Mouse (Mus musculus) intestine, postnatal 0 days (tissue): ENCODE data around the gene Cyth1. TPM values are rescaled to one million over a fixed set of nuclear protein-coding genes. Genes with fewer than 3 reads are reported as not detected.

Experiments used
- ATAC-seq: fragments of 200-750 bp; cut with Nextera tagmentation; 2 replicates; pipeline ENCODE4 v1.8.0; 2017; ENCODE audit warnings: mild to moderate bottlenecking, moderate TSS enrichment, moderate library complexity
- H3K27ac ChIP-seq: fragments of 300-500 bp; sonication (generic); 2 replicates; pipeline ENCODE4 v1.5.1; 2014; ENCODE audit warnings: mild to moderate bottlenecking, low read depth, low read length, moderate library complexity
- H3K27me3 ChIP-seq: fragments of 300-500 bp; sonication (generic); replicated peaks from 2 replicates; pipeline ENCODE4 v1.6.1; 2014; ENCODE audit warnings: low read length, mixed read lengths; ENCODE audit not compliant: control insufficient read depth, insufficient read depth
- H3K36me3 ChIP-seq: fragments of 300-500 bp; sonication (generic); 2 replicates; pipeline ENCODE4 v1.6.1; 2014; ENCODE audit warnings: mild to moderate bottlenecking, moderate library complexity; ENCODE audit not compliant: control insufficient read depth, insufficient read depth
- H3K4me1 ChIP-seq: fragments of 300-500 bp; sonication (generic); replicated peaks from 2 replicates; pipeline ENCODE4 v1.6.1; 2014; ENCODE audit warnings: antibody characterized with exemption, low read length, mixed read lengths; ENCODE audit not compliant: control insufficient read depth, insufficient read depth
- H3K4me2 ChIP-seq: fragments of 300-500 bp; sonication (generic); replicated peaks from 2 replicates; pipeline ENCODE4 v1.6.1; 2014; ENCODE audit warnings: low read depth, mild to moderate bottlenecking, moderate library complexity
- H3K4me3 ChIP-seq: fragments of 300-500 bp; sonication (generic); 2 replicates; pipeline ENCODE4 v1.5.1; 2014; ENCODE audit warnings: low read depth, low read length
- H3K9ac ChIP-seq: fragments of 300-500 bp; sonication (generic); 2 replicates; pipeline ENCODE4 v1.6.1; 2014; ENCODE audit warnings: mild to moderate bottlenecking, low read depth, low read length
- H3K9me3 ChIP-seq: fragments of 300-500 bp; sonication (generic); 2 replicates; pipeline ENCODE4 v1.6.1; 2016; ENCODE audit warnings: mixed run types; ENCODE audit not compliant: control insufficient read depth
- CTCF ChIP-seq: sonication (generic); IDR thresholded peaks from 2 replicates; pipeline ENCODE4 v1.5.1; 2016; ENCODE audit warnings: low read depth, mild to moderate bottlenecking, control low read depth, antibody characterized with exemption, moderate library complexity
- WGBS: fragments of 180-500 bp; shearing (Covaris S2); extraction: QIAGEN DNeasy Blood & Tissue Kit; methylation state at CpG from one replicate; pipeline ENCODE4 v1.1.7; 2014; 5-methylcytosine and 5-hydroxymethylcytosine counted together
- polyA plus RNA-seq: library from polyadenylated mRNA; unstranded; fragments of >200 nt; fragmentation: Nextera tagmentation; extraction: Ambion mirVana; gene quantifications from 2 replicates; pipeline ENCODE4 v1.2.1, GENCODE M21; 2015

The Cyth1 gene
- polyA plus RNA-seq, 1 experiment from 2014 or later: 10.9 TPM

GRCm38 (mm10) chr11:118211749-118212635 lies 36.4 kb downstream of the Cyth1 start:
- WGBS: 34% methylated on average over 10 of the region's 10 CpGs
- H3K27me3 ChIP-seq: no peaks in the 10 kb centered on the region
- H3K9ac ChIP-seq: no peak overlapping the region
- ATAC-seq: peak; percentile 15; the same call in 1 of the 2 replicates
- H3K4me3 ChIP-seq: no peak overlapping the region
- H3K4me2 ChIP-seq: no peak overlapping the region
- no peaks in the 10 kb centered on the region for H3K36me3 ChIP-seq
- H3K4me1 ChIP-seq: peaks cover 15% of the 10 kb centered on the region
- no peak for TF ChIP-seq CTCF
- peak overlapping the region; percentile 60 for H3K27ac ChIP-seq
- no peaks in the 10 kb centered on the region for H3K9me3 ChIP-seq

- Histone ChIP-seq H3K27ac (peak overlapping the region; percentile 60), H3K4me3 (no peak overlapping the region), H3K9ac (0 out of 2 replicates have a peak overlapping the region, but pooled peaks have one; percentile 31), H3K4me1 (peaks cover 15% of the 10 kb centered on the region), H3K36me3 (no peaks in the 10 kb centered on the region), H3K4me2 (no peak overlapping the region; the same call in 1 of the 2 replicates), H3K27me3 (no peaks in the 10 kb centered on the region), H3K9me3 (no peaks in the 10 kb centered on the region)
- ATAC-seq: peak; percentile 50; the same call in 1 of the 2 replicates
- 50% methylated on average over 5 of the region's 5 CpGs for whole genome bisulfite sequencing
- TF ChIP-seq CTCF: no peak
Measured at GRCm38 (mm10) chr11:118210962-118211361, 37.4 kb downstream of the Cyth1 start.

- H3K9me3 ChIP-seq: no peaks in the 10 kb centered on the region
- H3K36me3 ChIP-seq: no peaks in the 10 kb centered on the region
- H3K9ac ChIP-seq: no peak overlapping the region
- H3K4me3 ChIP-seq: no peak overlapping the region
- H3K4me1 ChIP-seq: peaks cover 15% of the 10 kb centered on the region
- H3K4me2 ChIP-seq: no peak overlapping the region
- ATAC-seq: no peak
- WGBS: 88% methylated on average over 4 of the region's 4 CpGs
- no peaks in the 10 kb centered on the region for H3K27me3 ChIP-seq
- TF ChIP-seq CTCF: no peak
- H3K27ac ChIP-seq: 0 out of 2 replicates have a peak overlapping the region, but pooled peaks have one; percentile 15
Measured at GRCm38 (mm10) chr11:118210116-118210515, 38.3 kb downstream of the Cyth1 start.

- H3K27ac ChIP-seq: no peak overlapping the region
- TF ChIP-seq CTCF: no peak
- no peaks in the 10 kb centered on the region for H3K36me3 ChIP-seq
- H3K4me1 ChIP-seq: peaks cover 15% of the 10 kb centered on the region
- no peak for ATAC-seq
- H3K27me3 ChIP-seq: no peaks in the 10 kb centered on the region
- H3K4me2 ChIP-seq: no peak overlapping the region
- H3K9me3 ChIP-seq: no peaks in the 10 kb centered on the region
- WGBS: 74% methylated on average over 3 of the region's 3 CpGs
- no peak overlapping the region for H3K9ac ChIP-seq
- no peak overlapping the region for H3K4me3 ChIP-seq
Measured at GRCm38 (mm10) chr11:118209376-118209775, 39.0 kb downstream of the Cyth1 start.

GRCm38 (mm10) chr11:118208672-118209272 lies 39.6 kb downstream of the Cyth1 start:
- peak overlapping the region; percentile 3; the same call in 1 of the 2 replicates for H3K9ac ChIP-seq
- H3K4me1 ChIP-seq: peaks cover 15% of the 10 kb centered on the region
- no peak for TF ChIP-seq CTCF
- H3K9me3 ChIP-seq: no peaks in the 10 kb centered on the region
- no peak overlapping the region for H3K4me3 ChIP-seq
- H3K27me3 ChIP-seq: no peaks in the 10 kb centered on the region
- no peaks in the 10 kb centered on the region for H3K36me3 ChIP-seq
- WGBS: 20% methylated on average over 8 of the region's 8 CpGs
- no peak overlapping the region for H3K27ac ChIP-seq
- H3K4me2 ChIP-seq: 0 out of 2 replicates have a peak overlapping the region, but pooled peaks have one; percentile 9
- no peak for ATAC-seq

GRCm38 (mm10) chr11:118207424-118208033 lies 40.9 kb downstream of the Cyth1 start:
- no peak overlapping the region for H3K4me3 ChIP-seq
- peaks cover 20% of the 10 kb centered on the region for H3K4me1 ChIP-seq
- 91% methylated on average over 3 of the region's 3 CpGs for WGBS
- H3K9ac ChIP-seq: no peak overlapping the region
- H3K9me3 ChIP-seq: no peaks in the 10 kb centered on the region
- H3K36me3 ChIP-seq: no peaks in the 10 kb centered on the region
- H3K27ac ChIP-seq: no peak overlapping the region
- no peak for TF ChIP-seq CTCF
- ATAC-seq: no peak
- H3K27me3 ChIP-seq: no peaks in the 10 kb centered on the region
- H3K4me2 ChIP-seq: no peak overlapping the region
